Mouse (Mus musculus): Measurements from ENCODE around the gene Rnf149. TPM values are rescaled to one million over a fixed set of nuclear protein-coding genes. Genes with fewer than 3 reads are reported as not detected.

Rnf149 gene
- total RNA-seq, 2 experiments from 2014 or later: 19.3 to 28.0 TPM

Other genes starting within 250 kb of the Rnf149 start
- gene Rpl31, start 209.6 kb downstream of the Rnf149 start, total RNA-seq (2014; fragmentation: Nextera tagmentation): 2,763 and 2,797 TPM in 2 replicates
- 770 and 846 TPM in 2 replicates for gene Rpl31, start 209.6 kb downstream of the Rnf149 start, total RNA-seq (2017)
- gene Tbc1d8, start 98.7 kb downstream of the Rnf149 start, total RNA-seq (2014; fragmentation: Nextera tagmentation): 14.1 and 25.6 TPM in 2 replicates
- gene Tbc1d8, start 98.7 kb downstream of the Rnf149 start, total RNA-seq (2017): 4.9 and 13.1 TPM in 2 replicates
- gene Cnot11, start 42.4 kb downstream of the Rnf149 start, total RNA-seq (2014; fragmentation: Nextera tagmentation): 25.9 and 27.2 TPM in 2 replicates
- gene Cnot11, start 42.4 kb downstream of the Rnf149 start, total RNA-seq (2017): 25.1 and 28.9 TPM in 2 replicates
- not detected in 2 replicates for gene Creg2, start 74.1 kb upstream of the Rnf149 start, total RNA-seq (2014; fragmentation: Nextera tagmentation)
- gene Creg2, start 74.1 kb upstream of the Rnf149 start, total RNA-seq (2017): not detected in 2 replicates
- not detected in 2 replicates for gene Rfx8, start 143.6 kb upstream of the Rnf149 start, total RNA-seq (2014; fragmentation: Nextera tagmentation)
- gene Rfx8, start 143.6 kb upstream of the Rnf149 start, total RNA-seq (2017): 0.65 TPM in 1 of 2 replicates, not detected in the other
- not detected in 2 replicates for gene Gm3646, start 227.9 kb upstream of the Rnf149 start, total RNA-seq (2014; fragmentation: Nextera tagmentation)
- gene Gm3646, start 227.9 kb upstream of the Rnf149 start, total RNA-seq (2017): not detected in 2 replicates

Measured in megakaryocyte-erythroid progenitor cell, adult 5-6 weeks (primary cell).